ENCODE assay signal across 9 mouse cellular contexts in the genomic region with DNA sequence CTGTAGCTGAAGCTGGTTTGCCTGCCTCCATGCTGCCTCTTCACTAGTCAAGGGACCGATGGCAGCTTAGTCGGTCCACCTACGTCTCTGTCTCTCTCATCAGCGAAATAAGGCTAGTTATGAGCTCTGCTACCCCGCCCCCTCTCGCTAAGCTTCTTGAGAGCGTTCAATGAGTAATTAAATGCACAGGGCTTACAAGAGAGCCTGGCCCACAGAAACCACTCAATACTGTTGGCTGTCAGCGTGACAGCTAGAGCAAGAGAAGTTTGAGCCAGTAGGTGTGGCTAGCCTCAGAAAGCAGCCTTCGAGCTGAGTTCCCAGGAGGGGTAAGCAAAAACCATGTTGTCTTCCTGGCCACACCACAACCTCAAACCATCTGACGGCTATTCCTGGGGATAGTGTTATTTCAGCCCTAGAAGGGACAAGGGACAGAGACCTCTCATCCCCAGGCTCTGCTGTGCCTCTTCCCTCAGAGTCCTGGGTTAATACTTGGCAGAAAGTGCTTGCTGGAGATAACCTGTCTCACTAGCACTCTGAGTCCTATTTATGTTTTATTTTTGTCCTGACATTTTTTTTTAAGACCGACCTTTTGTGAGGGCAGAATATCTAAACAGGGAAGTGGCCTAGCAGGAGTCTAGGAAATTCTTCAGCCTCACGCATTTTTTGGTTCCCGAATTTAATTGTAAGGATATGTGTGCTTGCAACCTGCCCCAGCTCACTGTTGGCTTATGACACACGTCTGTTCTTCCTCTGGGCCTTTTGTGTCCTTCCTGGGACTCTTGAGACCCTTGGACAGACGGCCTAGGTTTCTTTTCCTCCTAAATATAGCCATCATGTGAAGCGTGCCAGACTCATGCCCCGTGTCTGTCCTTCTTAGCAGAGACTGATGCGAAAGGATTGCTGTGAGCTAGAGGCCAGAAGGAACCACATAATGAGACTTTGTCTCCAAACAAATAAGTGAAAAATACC.
DNase-seq lines count a peak whose midpoint lies in the region; ATAC-seq lines count a peak whose summit lies in the region.
"Had no signal": no experiment of that assay in that cellular context is flagged by ENCODE, and none has a peak within 500 bp of the region (broad histone marks: within the 10 kb centered on the region; RNA-seq: fewer than 3 reads in every experiment).

No protein-coding gene starts in this region.

- H3K27me3 ChIP-seq in neural tube, embryonic 14.5 days (ENCODE audit: control insufficient read depth, insufficient read depth, low read length) = no peaks in the 10 kb centered on the region
- H3K27me3 ChIP-seq in neural tube, embryonic 15.5 days (replicated peaks) = no peaks in the 10 kb centered on the region
- no peaks in the 10 kb centered on the region for H3K27me3 ChIP-seq in heart, embryonic 12.5 days (replicated peaks)
- H3K27me3 ChIP-seq: neural tube, embryonic 12.5 days had no signal

- H3K9ac ChIP-seq in neural tube, embryonic 14.5 days (replicated peaks; ENCODE audit: low read depth, low read length) = no peak overlapping the region
- H3K9ac ChIP-seq in neural tube, embryonic 15.5 days (replicated peaks) = no peak overlapping the region
- peak overlapping the region; percentile 30 for H3K9ac ChIP-seq in heart, embryonic 12.5 days
- H3K9ac ChIP-seq: neural tube, embryonic 12.5 days had no signal

- H3K4me3 ChIP-seq in neural tube, embryonic 14.5 days (ENCODE audit: low read depth, low read length) = no peak overlapping the region
- no peak overlapping the region for H3K4me3 ChIP-seq in neural tube, embryonic 15.5 days (replicated peaks)
- H3K4me3 ChIP-seq in heart, embryonic 12.5 days = no peak overlapping the region
- H3K4me3 ChIP-seq: neural tube, embryonic 12.5 days had no signal

- H3K27ac ChIP-seq in neural tube, embryonic 14.5 days (ENCODE audit: low read depth, low read length) = no peak overlapping the region
- no peak overlapping the region for H3K27ac ChIP-seq in neural tube, embryonic 15.5 days (replicated peaks)
- H3K27ac ChIP-seq in heart, embryonic 12.5 days (ENCODE audit: poor library complexity, severe bottlenecking) = peak overlapping the region; percentile 87
- H3K27ac ChIP-seq: neural tube, embryonic 12.5 days had no signal

- DNase-seq in lung, postnatal 25 days (ENCODE audit: low spot score) = peak; percentile 38
- no peak for DNase-seq in adrenal gland, adult 8-10 months
- DNase-seq in thymus, postnatal 14 days = no peak
- no peak for DNase-seq in kidney, postnatal 10 days

- no peaks in the 10 kb centered on the region for H3K9me3 ChIP-seq in neural tube, embryonic 14.5 days (ENCODE audit: control insufficient read depth, low read length)
- no peaks in the 10 kb centered on the region for H3K9me3 ChIP-seq in neural tube, embryonic 15.5 days (replicated peaks)
- H3K9me3 ChIP-seq in heart, embryonic 12.5 days (replicated peaks) = no peaks in the 10 kb centered on the region
- H3K9me3 ChIP-seq: neural tube, embryonic 12.5 days had no signal

- 73% methylated on average over 18 of the region's 18 CpGs for WGBS in neural tube, embryonic 14.5 days
- 72% methylated on average over 18 of the region's 18 CpGs for WGBS in neural tube, embryonic 15.5 days
- WGBS in heart, embryonic 12.5 days = 48% methylated on average over 18 of the region's 18 CpGs

- H3K36me3 ChIP-seq in neural tube, embryonic 14.5 days (ENCODE audit: control insufficient read depth, insufficient read depth, low read length) = no peaks in the 10 kb centered on the region
- H3K36me3 ChIP-seq in neural tube, embryonic 15.5 days = no peaks in the 10 kb centered on the region
- peaks cover 4% of the 10 kb centered on the region for H3K36me3 ChIP-seq in heart, embryonic 12.5 days
- H3K36me3 ChIP-seq: neural tube, embryonic 12.5 days had no signal

- no peaks in the 10 kb centered on the region for H3K4me1 ChIP-seq in neural tube, embryonic 14.5 days (ENCODE audit: control insufficient read depth, insufficient read depth, low read length)
- no peaks in the 10 kb centered on the region for H3K4me1 ChIP-seq in neural tube, embryonic 15.5 days
- H3K4me1 ChIP-seq in heart, embryonic 12.5 days (replicated peaks) = peaks cover 36% of the 10 kb centered on the region

- H3K4me2 ChIP-seq in neural tube, embryonic 14.5 days (ENCODE audit: low read depth, low read length) = no peak overlapping the region
- no peak overlapping the region for H3K4me2 ChIP-seq in neural tube, embryonic 15.5 days
- peak overlapping the region; percentile 47 for H3K4me2 ChIP-seq in heart, embryonic 12.5 days
- H3K4me2 ChIP-seq: neural tube, embryonic 12.5 days had no signal

- peak; percentile 14; the same call in 1 of the 2 replicates for ATAC-seq in neural tube, embryonic 14.5 days (ENCODE audit: low read depth)
- no peak for ATAC-seq in neural tube, embryonic 15.5 days (ENCODE audit: low FRiP score)
- no peak for ATAC-seq in heart, embryonic 12.5 days (ENCODE audit: insufficient number of reproducible peaks, low FRiP score)
- no peak for ATAC-seq in inflammation-experienced regulatory T-cells, adult 6 months
